Mouse (Mus musculus) lung, adult 2 months (tissue): ENCODE results near the gene Ifnab.

Experiments
- CTCF ChIP-seq: fragments of 200-500 bp; IDR thresholded peaks from 2 replicates; pipeline ENCODE4 v1.5.1; 2011; ENCODE audit warnings: mild to moderate bottlenecking, low read length, control low read depth; ENCODE audit not compliant: insufficient read depth
- POLR2A ChIP-seq: fragments of 200-500 bp; IDR thresholded peaks from 2 replicates; pipeline ENCODE4 v1.6.1; 2011; ENCODE audit warnings: low read depth, mild to moderate bottlenecking, control low read depth, low read length, borderline replicate concordance; ENCODE audit errors: extremely low read depth

- TF ChIP-seq POLR2A (no peak), CTCF (no peak)
Observed at GRCm38 (mm10) chr4:88697108-88697507, 5.9 kb upstream of the Ifnab start.
